Mouse (Mus musculus) adrenal gland, postnatal 36 days (tissue): Measurements from ENCODE around the gene Sh3rf1. TPM values are rescaled to one million over a fixed set of nuclear protein-coding genes. Genes with fewer than 3 reads are reported as not detected.

Source experiments
- DNase-seq, 2 experiments: peaks; one replicate each; pipeline ENCODE4 v3.0.0; 2021; ENCODE audit warnings: mixed read lengths in 1 of 2
- total RNA-seq, 2 experiments: library from RNA; stranded (reverse); gene quantifications; 2 replicates each; pipeline ENCODE4 v1.2.3; 2021

Gene Sh3rf1
- total RNA-seq, 2 experiments from 2014 or later: 10.3 to 12.7 TPM

DNA sequence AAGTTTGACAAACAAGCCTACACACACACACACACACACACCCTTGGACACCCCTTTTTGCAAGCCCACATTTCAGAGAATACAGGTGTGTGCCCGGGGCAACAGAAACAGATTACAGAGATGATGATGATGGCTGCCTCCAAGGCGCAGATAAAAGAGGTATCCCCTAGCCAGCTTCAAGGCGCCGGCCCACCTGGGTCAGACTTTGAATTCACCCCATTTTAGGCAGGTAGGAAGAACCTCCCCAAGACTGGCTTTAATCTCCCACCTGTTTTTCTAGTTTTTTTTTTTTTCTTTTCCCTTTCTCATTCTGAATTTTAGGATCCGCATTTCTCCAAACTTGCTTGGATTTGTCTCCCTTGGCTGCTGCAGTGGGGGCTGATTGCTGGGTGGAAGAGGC is 389 bp upstream of the Sh3rf1 start:
- no peak for DNase-seq

DNA sequence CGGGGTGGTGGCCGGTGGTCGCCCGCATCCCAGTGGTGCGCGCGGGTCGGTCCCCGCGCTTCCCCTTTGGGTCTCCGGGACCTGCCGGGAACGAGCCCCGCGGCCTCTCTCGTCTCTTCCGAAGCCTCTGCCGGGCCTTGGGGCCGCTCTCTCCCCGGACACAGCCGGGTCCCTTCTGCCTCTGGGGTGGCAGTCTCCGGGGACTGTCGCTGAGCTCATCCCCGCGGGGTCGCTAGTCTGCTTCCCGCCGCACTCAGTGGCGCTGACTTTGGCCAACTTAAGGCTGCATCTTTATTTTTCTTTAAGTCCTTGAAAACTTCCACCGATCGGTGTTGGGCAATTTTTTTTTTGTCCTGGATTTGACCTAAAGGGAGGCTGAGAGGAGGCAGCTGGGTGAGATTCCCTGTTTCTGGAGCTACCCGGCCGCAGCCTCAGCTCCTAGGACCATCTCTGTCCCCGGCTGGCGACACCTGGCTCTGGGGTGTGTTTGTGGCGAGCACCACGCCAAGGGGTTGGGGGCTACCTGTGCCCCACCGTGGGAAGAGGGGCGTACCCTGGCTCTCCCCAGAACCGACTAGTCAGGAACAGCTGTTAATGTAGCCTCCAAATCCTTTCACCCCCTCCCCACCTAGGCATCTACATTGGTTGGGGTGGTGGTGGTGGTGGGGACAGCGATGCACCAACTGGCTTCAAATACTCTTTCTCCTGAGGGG is 864 bp downstream of the Sh3rf1 start:
- DNase-seq: peak; percentile 70 to 73

DNA sequence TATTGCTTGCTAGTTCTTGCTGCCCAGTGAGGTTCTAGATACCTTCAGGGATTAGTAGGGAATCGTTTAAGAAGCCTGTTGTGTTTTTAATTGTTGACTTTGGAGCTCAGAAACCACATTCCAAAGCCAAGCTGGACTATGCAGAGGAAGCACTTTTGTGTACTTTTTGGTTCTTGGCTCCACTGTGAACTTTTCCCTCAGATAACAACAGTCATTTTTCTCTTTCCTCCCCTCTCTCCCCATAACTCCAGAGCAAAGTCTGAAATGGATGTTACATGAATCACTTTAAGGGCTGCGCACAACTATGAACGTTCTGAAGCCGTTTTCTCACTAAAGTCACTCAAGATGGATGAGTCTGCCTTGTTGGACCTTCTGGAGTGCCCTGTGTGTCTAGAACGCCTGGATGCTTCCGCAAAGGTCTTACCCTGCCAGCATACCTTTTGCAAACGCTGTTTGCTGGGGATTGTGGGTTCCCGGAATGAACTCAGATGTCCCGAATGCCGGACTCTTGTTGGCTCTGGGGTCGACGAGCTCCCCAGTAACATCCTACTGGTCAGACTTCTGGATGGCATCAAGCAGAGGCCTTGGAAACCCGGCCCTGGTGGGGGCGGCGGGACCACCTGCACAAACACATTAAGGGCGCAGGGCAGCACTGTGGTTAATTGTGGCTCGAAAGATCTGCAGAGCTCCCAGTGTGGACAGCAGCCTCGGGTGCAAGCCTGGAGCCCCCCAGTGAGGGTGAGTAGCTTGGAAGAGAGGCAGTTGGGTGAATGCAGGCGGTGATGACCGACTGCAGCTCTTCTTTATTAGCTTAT is 2.1 kb downstream of the Sh3rf1 start:
- no peak for DNase-seq

- no peak for DNase-seq
These were observed 3.0 kb downstream of the Sh3rf1 start for GRCm38 (mm10) chr8:61226632-61227031.

DNA sequence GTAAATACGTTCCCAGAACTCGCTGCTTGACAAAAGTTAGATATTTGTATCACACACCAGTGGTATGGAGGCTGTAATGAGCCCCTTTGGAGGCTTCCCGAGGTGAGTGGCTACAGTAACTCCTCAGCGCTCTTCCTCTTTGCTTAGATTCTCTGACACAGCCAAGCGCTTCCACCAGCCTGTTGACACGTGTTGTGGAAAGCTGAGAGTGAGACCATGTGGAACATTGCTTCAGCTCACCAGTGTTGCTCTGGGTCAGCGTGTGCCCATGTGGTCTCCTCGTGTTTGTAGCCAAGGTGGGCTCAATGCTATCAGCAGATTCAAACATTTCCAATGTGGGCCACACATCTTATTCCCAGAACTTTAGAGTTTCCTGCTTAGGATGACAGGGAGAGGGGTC is 5.0 kb downstream of the Sh3rf1 start:
- no peak for DNase-seq

- DNase-seq: no peak
These were observed 6.0 kb downstream of the Sh3rf1 start for GRCm38 (mm10) chr8:61229511-61230195.

- DNase-seq: peak; percentile 17 to 48
These were observed 7.4 kb downstream of the Sh3rf1 start for GRCm38 (mm10) chr8:61230881-61231755.

DNA sequence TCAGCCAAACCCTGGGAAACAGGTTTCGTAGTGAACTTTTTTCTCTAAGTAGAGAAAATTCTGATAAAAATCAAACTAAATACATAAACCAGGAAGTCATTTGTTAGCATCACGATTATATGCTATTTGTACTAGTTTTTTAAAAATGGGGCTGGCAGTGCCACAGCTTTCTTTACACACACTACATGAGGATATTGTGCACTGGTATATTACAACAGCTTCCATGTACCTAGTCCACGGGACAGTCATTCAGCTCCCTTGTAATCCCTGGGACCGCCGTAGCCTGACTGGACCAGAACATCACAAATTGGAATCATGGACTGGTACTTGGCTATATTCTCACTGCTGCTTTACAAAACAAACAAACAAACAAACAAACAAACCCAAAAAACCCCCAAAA is 11.8 kb downstream of the Sh3rf1 start:
- DNase-seq: no peak

DNA sequence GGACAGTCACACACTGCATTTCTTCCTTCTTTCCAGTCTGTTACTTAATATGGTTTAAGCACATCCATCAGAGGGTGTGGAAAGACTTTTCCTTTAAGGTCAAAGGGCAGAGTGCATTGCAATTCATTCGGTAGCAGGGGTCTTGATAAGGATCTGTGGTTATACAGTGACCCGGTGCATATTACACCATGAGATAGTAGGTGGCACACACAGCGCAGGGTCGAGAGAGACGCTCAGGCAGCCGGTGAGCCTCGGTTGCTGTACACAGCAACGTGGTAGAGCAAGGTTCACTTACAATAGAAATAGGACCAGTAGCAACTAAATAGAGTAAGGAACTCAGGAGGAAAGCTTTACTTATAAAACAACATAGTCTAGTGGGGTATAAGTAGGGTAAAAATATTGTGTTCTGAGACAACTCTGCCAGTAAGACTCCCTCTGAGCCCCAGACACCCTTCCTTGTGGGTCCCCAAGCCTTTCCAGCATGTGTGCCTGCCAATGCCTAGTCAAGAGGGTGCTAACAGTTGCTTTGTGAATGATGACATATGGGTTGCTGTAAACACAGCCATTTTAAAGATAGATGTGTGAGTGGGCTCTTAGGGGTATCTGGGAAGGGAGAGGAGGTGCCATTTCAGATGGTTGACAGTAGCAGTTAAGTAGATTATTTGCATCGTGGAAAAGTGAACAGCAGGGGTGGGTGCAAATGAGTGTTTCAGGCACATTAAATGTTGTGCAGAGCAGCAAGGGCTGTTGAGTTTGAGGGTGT is 13.0 kb downstream of the Sh3rf1 start:
- no peak for DNase-seq

GRCm38 (mm10) chr8:61239576-61239975 is 15.9 kb downstream of the Sh3rf1 start:
- no peak for DNase-seq

DNA sequence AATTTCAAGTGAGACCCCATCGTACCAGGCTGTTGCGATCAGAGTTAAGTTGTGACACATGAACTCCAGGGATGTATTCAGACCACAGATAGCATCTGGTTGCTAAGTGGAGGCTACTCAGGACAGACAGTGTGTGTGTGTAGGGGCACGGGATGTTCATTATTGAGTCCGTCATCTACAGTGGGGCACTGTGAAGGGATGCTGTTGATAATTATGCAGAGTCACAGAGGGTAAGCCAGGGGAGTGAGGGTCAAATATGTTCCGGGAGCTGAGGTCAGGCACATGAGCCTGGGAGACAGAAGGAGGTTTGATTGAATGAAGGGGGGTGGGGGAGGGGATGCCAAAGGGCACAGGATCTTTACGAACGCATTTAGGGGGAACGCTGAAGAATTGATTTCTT is 17.6 kb downstream of the Sh3rf1 start:
- no peak for DNase-seq

DNA sequence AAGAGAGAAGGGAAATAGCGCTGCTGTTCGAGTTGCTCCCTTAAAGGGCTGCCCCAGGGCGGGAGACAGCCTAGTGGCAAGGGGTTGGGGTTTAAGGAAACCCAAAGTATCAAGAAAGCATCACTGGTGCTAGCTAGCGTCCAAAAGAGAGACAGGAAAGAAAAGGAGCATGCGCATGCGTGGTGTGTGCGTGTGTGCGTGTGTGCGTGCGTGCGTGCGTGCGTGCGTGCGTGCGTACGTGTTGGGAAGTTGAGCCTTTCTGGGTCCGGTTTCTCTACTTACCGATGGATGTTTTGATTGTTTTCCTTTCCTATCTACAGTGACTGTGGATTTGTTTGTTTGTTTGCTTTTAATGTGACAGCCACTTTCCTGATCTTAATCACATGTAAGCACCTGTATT is 19.2 kb downstream of the Sh3rf1 start:
- no peak for DNase-seq

GRCm38 (mm10) chr8:61243491-61243890 is 19.8 kb downstream of the Sh3rf1 start:
- peak; percentile 16 to 25 for DNase-seq

- DNase-seq: no peak
These were observed 20.5 kb downstream of the Sh3rf1 start for GRCm38 (mm10) chr8:61244157-61244556.

DNA sequence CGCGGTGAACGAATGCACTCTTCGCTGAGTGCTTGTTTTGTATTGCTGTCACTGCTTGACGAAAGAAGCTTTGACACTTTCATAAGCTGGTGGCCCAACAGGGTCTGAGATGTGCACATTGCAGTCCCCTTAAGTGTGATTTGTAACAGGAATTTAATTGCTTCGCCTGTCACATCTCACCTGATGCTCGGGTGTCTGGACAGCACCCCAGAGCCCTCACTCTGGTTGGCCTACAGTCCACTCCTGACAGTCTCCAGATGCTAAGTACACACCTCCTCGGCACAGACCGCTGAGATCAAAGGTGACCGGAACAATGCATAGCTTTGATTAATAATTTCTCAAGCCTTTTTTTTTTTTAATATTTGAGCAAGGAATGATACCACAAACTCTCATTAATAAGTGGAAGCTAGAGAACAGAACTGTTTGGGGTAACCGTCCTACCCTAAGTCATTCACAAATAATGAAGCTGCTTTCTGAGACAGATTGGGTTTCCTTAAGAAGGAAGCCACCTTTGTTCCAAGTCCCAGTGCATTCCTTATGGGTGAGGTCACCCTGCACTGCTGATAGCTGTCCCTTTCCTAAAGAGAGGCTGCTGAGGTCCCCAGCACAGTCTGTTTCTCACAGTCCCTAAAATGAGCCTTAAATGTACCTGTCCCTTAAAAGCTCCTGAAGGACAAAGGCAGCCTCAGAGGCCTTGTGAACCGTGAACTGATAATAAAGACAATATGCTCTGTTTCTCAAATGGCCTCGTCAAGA is 23.8 kb downstream of the Sh3rf1 start:
- peak; percentile 13 to 23 for DNase-seq

DNA sequence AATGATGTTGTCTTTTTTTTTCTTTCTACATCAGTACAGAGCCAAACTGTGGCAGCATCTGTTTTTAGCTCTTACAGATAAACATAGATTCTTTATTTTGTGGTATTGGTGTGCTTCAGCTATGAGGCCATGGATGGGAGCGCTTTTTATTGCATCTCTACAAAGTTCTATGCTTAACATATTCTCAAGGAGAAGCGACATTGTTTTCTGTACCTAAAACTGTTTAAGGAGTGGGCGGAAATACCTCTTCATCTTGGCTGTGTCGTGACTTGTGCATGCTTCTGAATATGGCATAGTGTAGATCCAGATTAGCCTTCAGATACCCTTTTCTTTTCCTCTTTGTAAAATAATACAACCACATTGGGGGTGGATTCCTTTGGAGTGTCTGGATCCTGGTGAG is 25.8 kb downstream of the Sh3rf1 start:
- no peak for DNase-seq

- no peak for DNase-seq
These were observed 30.5 kb downstream of the Sh3rf1 start for GRCm38 (mm10) chr8:61254196-61254595.

- DNase-seq: no peak
These were observed 35.2 kb downstream of the Sh3rf1 start for GRCm38 (mm10) chr8:61258828-61259227.

- no peak for DNase-seq
These were observed 35.9 kb downstream of the Sh3rf1 start for GRCm38 (mm10) chr8:61259526-61259925.

DNA sequence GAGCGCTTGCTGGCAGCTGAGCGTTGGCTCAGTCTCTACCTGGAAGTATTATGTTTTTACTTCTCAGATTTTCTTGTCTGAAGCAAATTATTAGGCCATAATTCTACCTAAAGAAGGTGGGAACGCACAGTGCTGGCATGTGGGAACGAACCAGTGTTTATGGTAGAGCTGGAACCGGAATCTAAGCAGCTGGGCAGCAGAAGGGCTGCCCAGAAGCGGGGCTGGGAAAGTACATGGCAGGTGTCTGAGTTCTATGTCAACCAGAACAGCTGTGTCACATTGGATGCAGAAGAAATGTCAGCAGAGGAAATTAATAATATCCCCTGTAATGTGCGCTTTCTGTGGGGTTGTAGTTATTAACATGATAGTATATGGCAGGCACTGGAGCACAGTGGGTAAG is 36.9 kb downstream of the Sh3rf1 start:
- no peak for DNase-seq
